ENCODE assay signal across 10 mouse cellular contexts in genomic region chr7:100554939-100555338, GRCm38 (mm10). TPM values are rescaled to one million over a fixed set of nuclear protein-coding genes. Genes with fewer than 3 reads are reported as not detected.
DNase-seq lines count a peak whose midpoint lies in the region; ATAC-seq lines count a peak whose summit lies in the region.
"Had no signal": no experiment of that assay in that cellular context is flagged by ENCODE, and none has a peak within 500 bp of the region (broad histone marks: within the 10 kb centered on the region; RNA-seq: fewer than 3 reads in every experiment).

No protein-coding gene starts in this region.

- WGBS in heart, embryonic 16.5 days: 47% methylated on average over 5 of the region's 5 CpGs
- 56% methylated on average over 5 of the region's 5 CpGs for WGBS in liver, embryonic 11.5 days
- WGBS in stomach, embryonic 16.5 days: 45% methylated on average over 5 of the region's 5 CpGs

- intact Hi-C loops in gastrocnemius, postnatal 14 days (cut with DNase I; ENCODE audit: low total_unique reads): no loop called here

- H3K27me3 ChIP-seq in heart, embryonic 16.5 days (ENCODE audit: control insufficient read depth, insufficient read depth, low read length): no peaks in the 10 kb centered on the region
- H3K27me3 ChIP-seq in liver, embryonic 11.5 days (replicated peaks; ENCODE audit: control insufficient read depth, insufficient read depth, low read length): no peaks in the 10 kb centered on the region
- H3K27me3 ChIP-seq in stomach, embryonic 16.5 days (ENCODE audit: control insufficient read depth, insufficient read depth, low read length): no peaks in the 10 kb centered on the region

- no peak overlapping the region for H3K9ac ChIP-seq in heart, embryonic 16.5 days (ENCODE audit: low read length)
- H3K9ac ChIP-seq in liver, embryonic 11.5 days (ENCODE audit: low read depth, low read length): no peak overlapping the region
- H3K9ac ChIP-seq in stomach, embryonic 16.5 days (ENCODE audit: low read length): no peak overlapping the region

- peak; percentile 17 to 24 for DNase-seq in layer of hippocampus, postnatal 10 days (ENCODE audit: low spot score in 2 of 2)
- DNase-seq in layer of hippocampus, adult 8-10 months (ENCODE audit: low spot score in 2 of 2): no peak
- no peak for DNase-seq in liver, embryonic 11.5 days (ENCODE audit: low spot score)
- no peak for DNase-seq in kidney, adult 9 months
- no peak for DNase-seq in gastrocnemius, postnatal 14 days
- DNase-seq in cerebellum, adult 8-10 months: no peak
- DNase-seq: adrenal gland, adult 8-10 months had no signal

- H3K4me1 ChIP-seq in heart, embryonic 16.5 days (ENCODE audit: control insufficient read depth, insufficient read depth, low read length): peaks cover 10% of the 10 kb centered on the region; the same call in 1 of the 2 replicates
- peaks cover 16% of the 10 kb centered on the region; the same call in 1 of the 2 replicates for H3K4me1 ChIP-seq in liver, embryonic 11.5 days (replicated peaks; ENCODE audit: control insufficient read depth, insufficient read depth, low read length)
- H3K4me1 ChIP-seq in stomach, embryonic 16.5 days (ENCODE audit: control insufficient read depth, insufficient read depth, low read length): peaks cover 3% of the 10 kb centered on the region; the same call in 1 of the 2 replicates

- no peak overlapping the region for H3K4me3 ChIP-seq in heart, embryonic 16.5 days (ENCODE audit: low read length)
- no peak overlapping the region for H3K4me3 ChIP-seq in liver, embryonic 11.5 days (ENCODE audit: low read depth, low read length)
- no peak overlapping the region for H3K4me3 ChIP-seq in stomach, embryonic 16.5 days (replicated peaks; ENCODE audit: low read length)

- no peak for ATAC-seq in heart, embryonic 16.5 days (replicated peaks; ENCODE audit: extremely low read depth, insufficient read depth, low FRiP score)
- ATAC-seq in liver, embryonic 11.5 days (replicated peaks; ENCODE audit: low FRiP score): 0 out of 2 replicates have a peak, but pooled peaks have one; percentile 69
- ATAC-seq in stomach, embryonic 16.5 days (ENCODE audit: insufficient read depth, low FRiP score): peak; percentile 73; the same call in 1 of the 2 replicates
- ATAC-seq: lung, postnatal 0 days had no signal

- no peak overlapping the region for H3K4me2 ChIP-seq in heart, embryonic 16.5 days (ENCODE audit: low read depth, low read length)
- peak overlapping the region; percentile 5; the same call in 1 of the 2 replicates for H3K4me2 ChIP-seq in liver, embryonic 11.5 days
- H3K4me2 ChIP-seq in stomach, embryonic 16.5 days (ENCODE audit: low read depth, low read length): 0 out of 2 replicates have a peak overlapping the region, but pooled peaks have one; percentile 28

- no peaks in the 10 kb centered on the region for H3K9me3 ChIP-seq in heart, embryonic 16.5 days (replicated peaks; ENCODE audit: control insufficient read depth, low read length)
- H3K9me3 ChIP-seq in liver, embryonic 11.5 days (ENCODE audit: control insufficient read depth, low read length): no peaks in the 10 kb centered on the region
- H3K9me3 ChIP-seq in stomach, embryonic 16.5 days (replicated peaks; ENCODE audit: control insufficient read depth, low read length): no peaks in the 10 kb centered on the region

- H3K27ac ChIP-seq in heart, embryonic 16.5 days (ENCODE audit: low read length): peak overlapping the region; percentile 95
- H3K27ac ChIP-seq in liver, embryonic 11.5 days (ENCODE audit: low read depth, low read length): peak overlapping the region; percentile 76; the same call in 1 of the 2 replicates
- peak overlapping the region; percentile 85 for H3K27ac ChIP-seq in stomach, embryonic 16.5 days (ENCODE audit: low read length)

- H3K36me3 ChIP-seq in heart, embryonic 16.5 days (ENCODE audit: control insufficient read depth, insufficient read depth): peaks cover 6% of the 10 kb centered on the region; the same call in 1 of the 2 replicates
- no peaks in the 10 kb centered on the region; the same call in 1 of the 2 replicates for H3K36me3 ChIP-seq in liver, embryonic 11.5 days (ENCODE audit: control insufficient read depth, insufficient read depth, low read length)
- H3K36me3 ChIP-seq in stomach, embryonic 16.5 days (ENCODE audit: control insufficient read depth, insufficient read depth, low read length): no peaks in the 10 kb centered on the region

RNA-seq across cellular contexts. Expression of gene Coa4, which starts 18.1 kb away (rescaled TPM):
- total RNA-seq in layer of hippocampus, postnatal 10 days (2021): 1 to 10 TPM; 5.9 to 6.9 TPM
- total RNA-seq in layer of hippocampus, adult 8-10 months (2022): 1 to 10 TPM; 7.9 to 9.9 (median 9.2) TPM
- polyA plus RNA-seq in heart, embryonic 16.5 days (2015; fragmentation: Nextera tagmentation; extraction: Ambion mirVana): 18.7 and 24.0 TPM in 2 replicates
- 26.3 and 27.5 TPM in 2 replicates for polyA plus RNA-seq in liver, embryonic 11.5 days (2014; fragmentation: Nextera tagmentation; extraction: Ambion mirVana)
- polyA plus RNA-seq in stomach, embryonic 16.5 days (2015; fragmentation: Nextera tagmentation; extraction: Ambion mirVana): 28.6 and 34.3 TPM in 2 replicates
- 10 to 100 TPM in 1 of 2 experiments, 1 to 10 TPM in 1; 9.7 to 10.9 TPM for total RNA-seq in gastrocnemius, postnatal 14 days (2021)

RNA-seq across cellular contexts. Expression of gene Dnajb13, which starts 40.2 kb away (rescaled TPM):
- under 1 TPM; 0.50 to 0.87 TPM for total RNA-seq in layer of hippocampus, postnatal 10 days (2021)
- total RNA-seq in layer of hippocampus, adult 8-10 months (2022): under 1 TPM in 3 of 4 experiments, not detected in 1; 0.38 to 0.98 (median 0.41) TPM
- 0.85 and 1.5 TPM in 2 replicates for polyA plus RNA-seq in heart, embryonic 16.5 days (2015; fragmentation: Nextera tagmentation; extraction: Ambion mirVana)
- 1.2 and 1.6 TPM in 2 replicates for polyA plus RNA-seq in liver, embryonic 11.5 days (2014; fragmentation: Nextera tagmentation; extraction: Ambion mirVana)
- polyA plus RNA-seq in stomach, embryonic 16.5 days (2015; fragmentation: Nextera tagmentation; extraction: Ambion mirVana): 0.99 and 1.0 TPM in 2 replicates
- not detected for total RNA-seq in gastrocnemius, postnatal 14 days (2021)

RNA-seq across cellular contexts. Expression of gene Rab6a, which starts 52.3 kb away (rescaled TPM):
- total RNA-seq in layer of hippocampus, postnatal 10 days (2021): 100 to 1,000 TPM; 297 to 364 TPM
- 100 to 1,000 TPM; 340 to 373 (median 364) TPM for total RNA-seq in layer of hippocampus, adult 8-10 months (2022)
- polyA plus RNA-seq in heart, embryonic 16.5 days (2015; fragmentation: Nextera tagmentation; extraction: Ambion mirVana): 75.8 and 76.5 TPM in 2 replicates
- polyA plus RNA-seq in liver, embryonic 11.5 days (2014; fragmentation: Nextera tagmentation; extraction: Ambion mirVana): 81.6 and 85.7 TPM in 2 replicates
- 78.0 and 84.9 TPM in 2 replicates for polyA plus RNA-seq in stomach, embryonic 16.5 days (2015; fragmentation: Nextera tagmentation; extraction: Ambion mirVana)
- total RNA-seq in gastrocnemius, postnatal 14 days (2021): 10 to 100 TPM; 56.3 to 59.5 TPM

RNA-seq across cellular contexts. Expression of gene Mrpl48, which starts 53.2 kb away (rescaled TPM):
- total RNA-seq in layer of hippocampus, postnatal 10 days (2021): 10 to 100 TPM; 54.8 to 55.3 TPM
- 10 to 100 TPM; 65.1 to 69.0 (median 66.7) TPM for total RNA-seq in layer of hippocampus, adult 8-10 months (2022)
- polyA plus RNA-seq in heart, embryonic 16.5 days (2015; fragmentation: Nextera tagmentation; extraction: Ambion mirVana): 84.1 and 93.5 TPM in 2 replicates
- polyA plus RNA-seq in liver, embryonic 11.5 days (2014; fragmentation: Nextera tagmentation; extraction: Ambion mirVana): 78.9 and 81.2 TPM in 2 replicates
- 68.9 and 76.9 TPM in 2 replicates for polyA plus RNA-seq in stomach, embryonic 16.5 days (2015; fragmentation: Nextera tagmentation; extraction: Ambion mirVana)
- 10 to 100 TPM; 74.4 to 77.5 TPM for total RNA-seq in gastrocnemius, postnatal 14 days (2021)

Comparison
In these comparisons a context has a peak if more than half of its experiments do, and no peak if none do; other contexts are left out.
1. DNase-seq: peak in layer of hippocampus, postnatal 10 days (2 of 2); none in layer of hippocampus, adult 8-10 months (0 of 2), liver, embryonic 11.5 days (single experiment), kidney, adult 9 months (single experiment), gastrocnemius, postnatal 14 days (single experiment) and cerebellum, adult 8-10 months (single experiment).
2. RNA of gene Rab6a, which starts 52.3 kb away (total RNA-seq): 340 to 373 TPM in layer of hippocampus, adult 8-10 months and 297 to 364 TPM in layer of hippocampus, postnatal 10 days; 56.3 to 59.5 TPM in gastrocnemius, postnatal 14 days; every median in the first group is over 4 times any median in the second.
3. Peak in every context shown above with its lines, with median percentiles within 50 percentile points of each other: H3K27ac ChIP-seq.